Mouse (Mus musculus) heart, postnatal 14 days (tissue): Measurements from ENCODE around the gene Gm13271. TPM values are rescaled to one million over a fixed set of nuclear protein-coding genes. Genes with fewer than 3 reads are reported as not detected.

ENCODE experiments used
- total RNA-seq, 2 experiments: library from RNA; stranded (reverse); gene quantifications; 2 replicates each; pipeline ENCODE4 v1.2.3; 2021

Gm13271 gene
- total RNA-seq, 2 experiments from 2014 or later = not detected

Other genes starting within 250 kb of the Gm13271 start
- gene Ifnb1, start 232.1 kb upstream of the Gm13271 start, total RNA-seq = not detected
- gene Ifna15, start 196.6 kb upstream of the Gm13271 start, total RNA-seq = not detected
- gene Ifna14, start 183.1 kb upstream of the Gm13271 start, total RNA-seq = not detected
- not detected for gene Ifna9, start 162.5 kb upstream of the Gm13271 start, total RNA-seq
- gene Ifna12, start 151.5 kb upstream of the Gm13271 start, total RNA-seq = not detected
- gene C87499, start 120.5 kb upstream of the Gm13271 start, total RNA-seq = not detected
- gene Ifna13, start 110.4 kb upstream of the Gm13271 start, total RNA-seq = not detected
- not detected for gene Ifna16, start 77.9 kb upstream of the Gm13271 start, total RNA-seq
- gene Ifna2, start 71.0 kb upstream of the Gm13271 start, total RNA-seq = not detected
- not detected for gene Ifnab, start 63.5 kb upstream of the Gm13271 start, total RNA-seq
- gene Gm26566, start 33.1 kb upstream of the Gm13271 start, total RNA-seq = 1 to 10 TPM in 1 of 2 experiments, under 1 TPM in 1; 0.22 to 1.0 TPM
- 10 to 100 TPM; 73.9 to 75.5 TPM for gene Klhl9, start 32.4 kb upstream of the Gm13271 start, total RNA-seq
- not detected for gene Gm13283, start 5.3 kb downstream of the Gm13271 start, total RNA-seq
- not detected for gene Gm13290, start 19.0 kb downstream of the Gm13271 start, total RNA-seq
- gene Gm13289, start 22.1 kb downstream of the Gm13271 start, total RNA-seq = not detected
- not detected for gene Gm13272, start 25.0 kb downstream of the Gm13271 start, total RNA-seq
- gene Ifnz, start 27.3 kb downstream of the Gm13271 start, total RNA-seq = not detected
- not detected for gene Gm13276, start 30.8 kb downstream of the Gm13271 start, total RNA-seq
- gene Gm13277, start 33.8 kb downstream of the Gm13271 start, total RNA-seq = not detected
- not detected for gene Gm13278, start 36.7 kb downstream of the Gm13271 start, total RNA-seq
- not detected for gene Gm13275, start 39.6 kb downstream of the Gm13271 start, total RNA-seq
- not detected for gene Gm13279, start 42.5 kb downstream of the Gm13271 start, total RNA-seq
- under 1 TPM; 0.19 to 0.22 TPM for gene Gm13285, start 44.8 kb downstream of the Gm13271 start, total RNA-seq
- gene Gm13287, start 48.4 kb downstream of the Gm13271 start, total RNA-seq = not detected
- gene Gm13288, start 50.7 kb downstream of the Gm13271 start, total RNA-seq = not detected
- not detected for gene Ifna7, start 61.4 kb downstream of the Gm13271 start, total RNA-seq
- not detected for gene Ifna11, start 65.1 kb downstream of the Gm13271 start, total RNA-seq
- not detected for gene Ifna6, start 72.5 kb downstream of the Gm13271 start, total RNA-seq
- not detected for gene Ifna5, start 80.7 kb downstream of the Gm13271 start, total RNA-seq
- not detected for gene Ifna4, start 87.0 kb downstream of the Gm13271 start, total RNA-seq
- gene Ifna1, start 95.2 kb downstream of the Gm13271 start, total RNA-seq = not detected
- gene Ifne, start 125.3 kb downstream of the Gm13271 start, total RNA-seq = not detected